Mouse (Mus musculus) forebrain, postnatal 0 days (tissue): ENCODE data around the gene Mfn1. TPM values are rescaled to one million over a fixed set of nuclear protein-coding genes. Genes with fewer than 3 reads are reported as not detected.
A peak's percentile ranks its signal among the peaks of the same experiment; 100 is the strongest.

ENCODE experiments used
- ATAC-seq: fragments of 200-750 bp; cut with Nextera tagmentation; 2 replicates; pipeline ENCODE4 v1.8.0; 2017; ENCODE audit warnings: mild to moderate bottlenecking, moderate library complexity
- DNase-seq: peaks from one replicate; pipeline ENCODE4 v3.0.0-alpha.2; 2015
- H3K27ac ChIP-seq: fragments of 300-500 bp; sonication (generic); 2 replicates; pipeline ENCODE4 v1.5.1; 2014; ENCODE audit warnings: low read depth, mild to moderate bottlenecking, antibody characterized with exemption, low read length, moderate library complexity, mixed read lengths
- H3K27me3 ChIP-seq: fragments of 300-500 bp; sonication (generic); 2 replicates; pipeline ENCODE4 v1.6.1; 2014; ENCODE audit warnings: mild to moderate bottlenecking, low read length, mixed read lengths; ENCODE audit not compliant: insufficient read depth
- H3K36me3 ChIP-seq: fragments of 300-500 bp; sonication (generic); 2 replicates; pipeline ENCODE4 v1.6.1; 2014; ENCODE audit warnings: mild to moderate bottlenecking, moderate library complexity; ENCODE audit not compliant: insufficient read depth
- H3K4me1 ChIP-seq: fragments of 300-500 bp; sonication (generic); 2 replicates; pipeline ENCODE4 v1.6.1; 2014; ENCODE audit warnings: antibody characterized with exemption; ENCODE audit not compliant: insufficient read depth
- H3K4me2 ChIP-seq: fragments of 300-500 bp; sonication (generic); 2 replicates; pipeline ENCODE4 v1.6.1; 2014; ENCODE audit warnings: low read depth, mild to moderate bottlenecking, moderate library complexity
- H3K4me3 ChIP-seq: fragments of 300-500 bp; sonication (generic); 2 replicates; pipeline ENCODE4 v1.5.1; 2014; ENCODE audit warnings: low read depth, low read length, mixed read lengths
- H3K9ac ChIP-seq: fragments of 300-500 bp; sonication (generic); 2 replicates; pipeline ENCODE4 v1.6.1; 2014; ENCODE audit warnings: mild to moderate bottlenecking
- H3K9me3 ChIP-seq: fragments of 300-500 bp; sonication (generic); 2 replicates; pipeline ENCODE4 v1.6.1; 2016; ENCODE audit warnings: low read length
- CTCF ChIP-seq: sonication (generic); IDR thresholded peaks from 2 replicates; pipeline ENCODE4 v1.5.1; 2016; ENCODE audit warnings: antibody characterized with exemption, control low read depth, low read depth
- WGBS: fragments of 180-500 bp; shearing (Covaris S2); extraction: QIAGEN DNeasy Blood & Tissue Kit; methylation state at CpG from one replicate; pipeline ENCODE4 v1.1.7; 2014; 5-methylcytosine and 5-hydroxymethylcytosine counted together
- polyA plus RNA-seq: library from polyadenylated mRNA; unstranded; fragments of >200 nt; fragmentation: Nextera tagmentation; extraction: Ambion mirVana; gene quantifications from 2 replicates; pipeline ENCODE4 v1.2.1, GENCODE M21; 2015
- total RNA-seq: library from RNA; depleted of rRNA; stranded (reverse); fragments of >200 nt; gene quantifications from 2 replicates; pipeline ENCODE4 v1.2.3, GENCODE M21; 2014; rRNA removed

The Mfn1 gene
- total RNA-seq (28.4 and 52.6 TPM in 2 replicates), polyA plus RNA-seq (17.8 and 30.1 TPM in 2 replicates)

DNA sequence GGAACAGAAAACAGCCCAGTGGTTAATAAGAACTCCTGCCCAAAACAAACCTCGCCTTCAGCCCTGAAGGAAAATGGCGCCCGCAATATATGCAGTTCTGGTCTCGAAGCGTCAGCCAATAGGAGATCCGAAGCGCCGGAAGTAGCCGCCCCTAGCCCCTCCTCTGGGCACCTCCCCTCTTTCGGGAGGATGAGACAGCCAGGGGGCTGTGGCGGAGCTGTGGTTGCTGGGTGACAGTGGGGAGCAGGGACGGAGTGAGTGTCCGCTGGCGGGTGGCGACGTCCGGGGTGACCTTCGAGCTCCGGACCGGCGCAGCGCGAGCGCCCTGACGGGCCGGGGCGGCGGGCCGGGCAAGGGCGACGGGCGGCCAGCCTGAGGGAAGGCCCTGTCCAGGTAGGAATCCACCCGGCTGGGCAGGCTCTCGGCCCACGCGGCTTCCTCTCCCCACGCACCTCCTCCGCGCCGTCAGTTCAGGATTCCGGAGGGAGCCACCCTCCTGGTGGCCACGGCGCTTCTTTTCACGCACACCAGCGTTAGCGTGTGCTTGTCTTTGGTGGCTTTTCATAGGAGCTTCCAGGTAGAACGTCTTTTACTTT lies at the start of gene Mfn1:
Gene Mfn1 (plus strand): TSS at position 163 of the 596 bp plus-strand sequence.
- H3K27me3 ChIP-seq, result no peaks in the 10 kb centered on the region
- 1% methylated on average over 47 of the region's 47 CpGs for WGBS
- peak; percentile 100 for ATAC-seq
- peaks cover 7% of the 10 kb centered on the region for H3K36me3 ChIP-seq
- H3K4me3 ChIP-seq, result peak within 1 kb of the TSS; percentile 82
- no peaks in the 10 kb centered on the region for H3K9me3 ChIP-seq
- peak within 1 kb of the TSS; percentile 70; the same call in 1 of the 2 replicates for H3K27ac ChIP-seq
- H3K4me1 ChIP-seq, result no peaks in the 10 kb centered on the region
- peak within 1 kb of the TSS; percentile 76 for H3K9ac ChIP-seq
- peak; percentile 15; the same call in 1 of the 2 replicates for TF ChIP-seq CTCF
- peak; percentile 94 for DNase-seq
- peak within 1 kb of the TSS; percentile 55 for H3K4me2 ChIP-seq

GRCm38 (mm10) chr3:32479961-32480360 lies 49.3 kb upstream of the Mfn1 start:
- Histone ChIP-seq H3K27ac (no peak overlapping the region), H3K4me1 (no peaks in the 10 kb centered on the region), H3K4me2 (no peak overlapping the region), H3K9me3 (no peaks in the 10 kb centered on the region), H3K9ac (no peak overlapping the region), H3K4me3 (no peak overlapping the region), H3K36me3 (no peaks in the 10 kb centered on the region), H3K27me3 (no peaks in the 10 kb centered on the region)
- DNase-seq, result no peak
- 91% methylated on average over 7 of the region's 7 CpGs for WGBS
- no peak for TF ChIP-seq CTCF
- ATAC-seq, result no peak

DNA sequence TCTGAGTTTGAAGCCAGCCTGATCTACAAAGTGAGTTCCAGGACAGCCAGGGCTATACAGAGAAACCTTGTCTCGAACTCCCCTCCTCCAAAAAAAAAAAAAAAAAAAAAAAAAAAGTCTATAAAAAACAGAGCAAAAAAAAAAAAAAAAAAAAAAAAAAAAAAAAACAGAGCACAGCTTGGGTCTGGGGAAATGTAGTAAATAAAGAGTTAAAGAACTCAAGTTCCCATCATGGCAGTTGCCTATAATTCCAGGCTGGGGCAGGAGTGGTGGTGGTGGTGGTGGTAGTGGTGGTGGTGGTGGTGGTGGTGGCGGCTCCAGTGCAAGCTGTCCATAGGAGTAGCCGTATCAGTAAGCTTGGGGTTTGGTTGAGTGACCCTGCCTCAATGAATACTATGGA lies 46.2 kb upstream of the Mfn1 start:
- Histone ChIP-seq H3K9ac (no peak overlapping the region), H3K36me3 (no peaks in the 10 kb centered on the region), H3K4me3 (no peak overlapping the region), H3K27ac (no peak overlapping the region), H3K9me3 (no peaks in the 10 kb centered on the region), H3K27me3 (no peaks in the 10 kb centered on the region), H3K4me2 (no peak overlapping the region), H3K4me1 (no peaks in the 10 kb centered on the region)
- WGBS, result 83% methylated on average over 3 of the region's 3 CpGs
- no peak for TF ChIP-seq CTCF
- DNase-seq, result no peak
- no peak for ATAC-seq

- H3K9me3 ChIP-seq, result no peaks in the 10 kb centered on the region
- H3K4me1 ChIP-seq, result no peaks in the 10 kb centered on the region
- WGBS, result 73% methylated on average over 4 of the region's 4 CpGs
- DNase-seq, result no peak
- no peak overlapping the region for H3K4me2 ChIP-seq
- no peak for ATAC-seq
- TF ChIP-seq CTCF, result no peak
- H3K4me3 ChIP-seq, result no peak overlapping the region
- no peaks in the 10 kb centered on the region for H3K36me3 ChIP-seq
- H3K9ac ChIP-seq, result no peak overlapping the region
- H3K27me3 ChIP-seq, result no peaks in the 10 kb centered on the region
- H3K27ac ChIP-seq, result no peak overlapping the region
These were observed 42.7 kb upstream of the Mfn1 start for GRCm38 (mm10) chr3:32486543-32486942.

GRCm38 (mm10) chr3:32488172-32488571 lies 41.1 kb upstream of the Mfn1 start:
- Histone ChIP-seq H3K9ac (no peak overlapping the region), H3K9me3 (no peaks in the 10 kb centered on the region), H3K4me2 (no peak overlapping the region), H3K4me1 (no peaks in the 10 kb centered on the region), H3K36me3 (no peaks in the 10 kb centered on the region), H3K27ac (no peak overlapping the region), H3K27me3 (no peaks in the 10 kb centered on the region), H3K4me3 (no peak overlapping the region)
- 85% methylated on average over 6 of the region's 6 CpGs for WGBS
- no peak for ATAC-seq
- TF ChIP-seq CTCF, result no peak
- DNase-seq, result no peak

DNA sequence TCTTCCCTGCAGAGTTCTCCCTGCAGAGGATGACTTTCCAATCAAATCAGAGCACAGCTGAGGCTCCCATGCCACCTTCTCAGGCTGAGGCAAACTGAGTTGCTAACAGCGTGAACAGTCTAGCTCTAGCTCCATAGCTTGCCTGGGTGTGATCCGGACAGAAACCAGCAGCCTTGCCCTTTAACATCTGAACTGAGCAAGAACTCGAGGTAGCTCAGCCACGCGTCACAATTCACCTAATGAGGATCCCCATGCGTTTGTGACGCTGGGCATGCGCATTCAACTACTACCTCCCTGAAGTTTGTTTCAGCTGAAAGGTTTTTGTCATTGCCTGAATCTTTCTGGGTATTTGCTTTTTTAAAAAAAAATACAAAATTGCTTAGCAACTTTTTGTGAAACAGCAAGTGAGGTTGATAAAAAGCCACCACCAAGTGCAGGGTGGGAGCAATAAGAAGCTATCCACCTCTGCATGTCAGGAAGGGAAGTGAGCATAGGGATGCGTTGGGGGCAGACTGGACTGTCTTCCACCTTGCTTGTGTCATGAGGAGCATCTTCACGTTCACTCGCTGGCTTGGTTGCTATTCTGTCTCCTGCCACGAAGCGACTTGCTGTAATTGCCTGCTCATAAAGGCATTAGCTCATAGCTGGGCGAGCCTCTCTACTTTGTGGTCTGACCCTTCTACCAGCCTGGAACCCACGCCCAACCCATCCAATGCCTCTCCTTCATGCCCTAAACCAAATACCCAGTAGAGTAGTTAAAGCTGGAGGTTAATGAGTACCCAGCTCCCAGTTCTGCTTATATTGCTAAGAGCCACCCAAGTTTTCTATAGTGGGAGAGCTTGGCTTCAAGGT lies 39.0 kb upstream of the Mfn1 start:
- H3K27ac ChIP-seq, result no peak overlapping the region
- ATAC-seq (no peak), DNase-seq (no peak)
- H3K4me2 ChIP-seq, result no peak overlapping the region
- H3K27me3 ChIP-seq, result no peaks in the 10 kb centered on the region
- H3K36me3 ChIP-seq, result no peaks in the 10 kb centered on the region
- no peak overlapping the region for H3K9ac ChIP-seq
- H3K4me1 ChIP-seq, result no peaks in the 10 kb centered on the region
- no peak overlapping the region for H3K4me3 ChIP-seq
- no peak for TF ChIP-seq CTCF
- 82% methylated on average over 15 of the region's 15 CpGs for WGBS
- H3K9me3 ChIP-seq, result no peaks in the 10 kb centered on the region

- H3K4me3 ChIP-seq, result no peak overlapping the region
- no peaks in the 10 kb centered on the region for H3K9me3 ChIP-seq
- no peak overlapping the region for H3K9ac ChIP-seq
- no peak overlapping the region for H3K4me2 ChIP-seq
- H3K36me3 ChIP-seq, result no peaks in the 10 kb centered on the region
- H3K27ac ChIP-seq, result no peak overlapping the region
- H3K4me1 ChIP-seq, result no peaks in the 10 kb centered on the region
- no peak for ATAC-seq
- TF ChIP-seq CTCF, result no peak
- DNase-seq, result no peak
- no peaks in the 10 kb centered on the region for H3K27me3 ChIP-seq
These were observed 38.3 kb upstream of the Mfn1 start for GRCm38 (mm10) chr3:32490928-32491315.
